In genomic region chr12:82970521-82971105, GRCm38 (mm10) we compare ENCODE assay signal across 12 mouse cellular contexts.
DNase-seq lines count a peak whose midpoint lies in the region; TF ChIP-seq lines count a peak whose summit lies in the region.
"Had no signal": no experiment of that assay in that cellular context is flagged by ENCODE, and none has a peak within 500 bp of the region (broad histone marks: within the 10 kb centered on the region; RNA-seq: fewer than 3 reads in every experiment).

No protein-coding gene starts in this region.

- DNase-seq in cerebellum, postnatal 10 days = peak; percentile 45 to 56
- DNase-seq in cerebellum, adult 11 months = no peak
- DNase-seq in layer of hippocampus, adult 9-11 months = peak; percentile 53
- DNase-seq in layer of hippocampus, postnatal 14 days (ENCODE audit: low spot score in 2 of 2) = no peak
- DNase-seq in left cerebral cortex, adult 2 months (ENCODE audit: extremely low spot score in 1 of 2, low spot score in 2 of 2) = peak; percentile 34 to 56
- peak; percentile 89 for DNase-seq in telencephalon, adult 2 months (ENCODE audit: low read depth, low spot score)
- DNase-seq in urinary bladder, adult 2 months (ENCODE audit: low spot score) = no peak
- DNase-seq in thymus, postnatal 10 days (ENCODE audit: low spot score in 2 of 2) = no peak
- DNase-seq: embryo, embryonic 11 days; kidney, adult 2 months; lung, postnatal 36 days had no signal

- no peak overlapping the region for H3K4me3 ChIP-seq in left cerebral cortex, adult 2 months

- TF ChIP-seq CTCF in left cerebral cortex, adult 2 months (IDR thresholded peaks at IDR 0.05) = no peak

- intact Hi-C loops in left cerebral cortex, adult 2 months (cut with DNase I) = no loop called here

- peak overlapping the region; percentile 16; the same call in 1 of the 2 replicates for H3K27ac ChIP-seq in left cerebral cortex, adult 2 months
- H3K27ac ChIP-seq: liver, embryonic 14.5 days had no signal

Comparison
In these comparisons a context has a peak if more than half of its experiments do, and no peak if none do; other contexts are left out.
1. DNase-seq: peak in cerebellum, postnatal 10 days (2 of 2), layer of hippocampus, adult 9-11 months (single experiment), left cerebral cortex, adult 2 months (2 of 2) and telencephalon, adult 2 months (single experiment); none in cerebellum, adult 11 months (single experiment), layer of hippocampus, postnatal 14 days (0 of 2), urinary bladder, adult 2 months (single experiment) and thymus, postnatal 10 days (0 of 2).